In genomic region chr4:82186892-82187291, GRCm38 (mm10) we compare ENCODE assay signal across 17 mouse cellular contexts.
"Had no signal": no experiment of that assay in that cellular context is flagged by ENCODE, and none has a peak within 500 bp of the region (broad histone marks: within the 10 kb centered on the region; RNA-seq: fewer than 3 reads in every experiment).

No protein-coding gene starts in this region.

- DNase-seq: retina, postnatal 1 day; right cerebral cortex, adult 18-20 months; right cerebral cortex, postnatal 14 days; right cerebral cortex, postnatal 25 days; right cerebral cortex, postnatal 4 days; spleen, adult 18-20 months; thymus, adult 18-20 months; thymus, adult 2 months; thymus, postnatal 14 days; thymus, postnatal 25 days; thymus, postnatal 36 days; thymus, postnatal 4 days had no signal

- H3K9me3 ChIP-seq: neural tube, embryonic 12.5 days; neural tube, embryonic 13.5 days; neural tube, embryonic 15.5 days; stomach, embryonic 15.5 days had no signal

- H3K27me3 ChIP-seq: neural tube, embryonic 12.5 days; neural tube, embryonic 13.5 days; neural tube, embryonic 15.5 days; stomach, embryonic 15.5 days had no signal

- H3K36me3 ChIP-seq: neural tube, embryonic 12.5 days; neural tube, embryonic 13.5 days; neural tube, embryonic 15.5 days; stomach, embryonic 15.5 days had no signal

- H3K4me1 ChIP-seq: neural tube, embryonic 12.5 days; neural tube, embryonic 13.5 days; neural tube, embryonic 15.5 days; stomach, embryonic 15.5 days had no signal

- H3K9ac ChIP-seq: neural tube, embryonic 12.5 days; neural tube, embryonic 13.5 days; neural tube, embryonic 15.5 days; stomach, embryonic 15.5 days had no signal

- H3K4me3 ChIP-seq: neural tube, embryonic 12.5 days; neural tube, embryonic 13.5 days; neural tube, embryonic 15.5 days; stomach, embryonic 15.5 days had no signal

- H3K4me2 ChIP-seq: neural tube, embryonic 12.5 days; neural tube, embryonic 13.5 days; neural tube, embryonic 15.5 days; stomach, embryonic 15.5 days had no signal

- H3K27ac ChIP-seq: neural tube, embryonic 12.5 days; neural tube, embryonic 13.5 days; neural tube, embryonic 15.5 days; stomach, embryonic 15.5 days; stomach, postnatal 0 days had no signal
